Mouse (Mus musculus): ENCODE results near the gene Slc25a10. TPM values are rescaled to one million over a fixed set of nuclear protein-coding genes. Genes with fewer than 3 reads are reported as not detected.

The Slc25a10 gene
- polyA plus RNA-seq, 1 experiment: 416 TPM

GRCm38 (mm10) chr11:120463536-120463935 is 28.1 kb upstream of the Slc25a10 start:
- WGBS: 87% methylated on average over 2 of the region's 2 CpGs
- no peak overlapping the region for H3K4me3 ChIP-seq (ENCODE audit: low read depth, low read length)
- no peak for TF ChIP-seq CTCF (IDR thresholded peaks at IDR 0.05; ENCODE audit: extremely low read depth, insufficient read length, insufficient replicate concordance, low read depth, low read length)
- TF ChIP-seq POLR2A (IDR thresholded peaks at IDR 0.05; ENCODE audit: low read depth, low read length): no peak
- H3K36me3 ChIP-seq (ENCODE audit: control insufficient read depth, insufficient read depth, low read length): peaks cover 13% of the 10 kb centered on the region
- H3K27ac ChIP-seq (ENCODE audit: insufficient read depth, low read depth, low read length): no peak overlapping the region
- H3K4me1 ChIP-seq (ENCODE audit: control insufficient read depth, insufficient read depth, insufficient read length, low read length): peaks cover 12% of the 10 kb centered on the region
- H3K27me3 ChIP-seq (ENCODE audit: control insufficient read depth, insufficient read depth, low read length): no peaks in the 10 kb centered on the region

GRCm38 (mm10) chr11:120464365-120464764 is 27.3 kb upstream of the Slc25a10 start:
- 86% methylated on average over 5 of the region's 5 CpGs for WGBS
- Histone ChIP-seq H3K27ac (ENCODE audit: insufficient read depth, low read depth, low read length) (no peak overlapping the region), H3K36me3 (ENCODE audit: control insufficient read depth, insufficient read depth, low read length) (peaks cover 13% of the 10 kb centered on the region), H3K4me3 (ENCODE audit: low read depth, low read length) (no peak overlapping the region), H3K27me3 (ENCODE audit: control insufficient read depth, insufficient read depth, low read length) (no peaks in the 10 kb centered on the region), H3K4me1 (ENCODE audit: control insufficient read depth, insufficient read depth, insufficient read length, low read length) (peaks cover 14% of the 10 kb centered on the region)
- no peak for TF ChIP-seq POLR2A (IDR thresholded peaks at IDR 0.05; ENCODE audit: low read depth, low read length)
- no peak for TF ChIP-seq CTCF (IDR thresholded peaks at IDR 0.05; ENCODE audit: extremely low read depth, insufficient read length, insufficient replicate concordance, low read depth, low read length)

DNA sequence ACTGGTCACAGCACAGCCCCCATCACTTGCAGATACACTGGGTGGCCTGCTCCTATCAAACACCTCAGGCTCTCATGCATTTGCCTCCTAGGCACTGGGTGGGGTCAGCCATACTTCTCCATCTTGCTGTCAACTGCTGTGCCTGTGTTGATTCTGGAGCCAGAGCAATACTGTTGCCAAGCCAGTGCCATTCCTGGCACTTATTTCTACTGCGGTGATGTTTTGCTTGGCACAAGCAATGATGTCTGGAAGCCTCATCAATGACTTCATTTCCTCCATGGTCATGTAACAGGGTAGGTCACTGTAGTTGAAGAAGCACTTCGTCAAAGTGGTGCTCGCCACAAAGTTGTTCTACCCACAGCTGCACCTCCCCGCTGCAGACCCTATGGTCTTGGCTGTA is 26.1 kb upstream of the Slc25a10 start:
- TF ChIP-seq POLR2A (IDR thresholded peaks at IDR 0.05; ENCODE audit: low read depth, low read length) (no peak), CTCF (IDR thresholded peaks at IDR 0.05; ENCODE audit: extremely low read depth, insufficient read length, insufficient replicate concordance, low read depth, low read length) (no peak)
- Histone ChIP-seq H3K27me3 (ENCODE audit: control insufficient read depth, insufficient read depth, low read length) (no peaks in the 10 kb centered on the region), H3K36me3 (ENCODE audit: control insufficient read depth, insufficient read depth, low read length) (peaks cover 21% of the 10 kb centered on the region), H3K27ac (ENCODE audit: insufficient read depth, low read depth, low read length) (no peak overlapping the region), H3K4me1 (ENCODE audit: control insufficient read depth, insufficient read depth, insufficient read length, low read length) (peaks cover 14% of the 10 kb centered on the region), H3K4me3 (ENCODE audit: low read depth, low read length) (no peak overlapping the region)
- 89% methylated on average over 4 of the region's 4 CpGs for WGBS

DNA sequence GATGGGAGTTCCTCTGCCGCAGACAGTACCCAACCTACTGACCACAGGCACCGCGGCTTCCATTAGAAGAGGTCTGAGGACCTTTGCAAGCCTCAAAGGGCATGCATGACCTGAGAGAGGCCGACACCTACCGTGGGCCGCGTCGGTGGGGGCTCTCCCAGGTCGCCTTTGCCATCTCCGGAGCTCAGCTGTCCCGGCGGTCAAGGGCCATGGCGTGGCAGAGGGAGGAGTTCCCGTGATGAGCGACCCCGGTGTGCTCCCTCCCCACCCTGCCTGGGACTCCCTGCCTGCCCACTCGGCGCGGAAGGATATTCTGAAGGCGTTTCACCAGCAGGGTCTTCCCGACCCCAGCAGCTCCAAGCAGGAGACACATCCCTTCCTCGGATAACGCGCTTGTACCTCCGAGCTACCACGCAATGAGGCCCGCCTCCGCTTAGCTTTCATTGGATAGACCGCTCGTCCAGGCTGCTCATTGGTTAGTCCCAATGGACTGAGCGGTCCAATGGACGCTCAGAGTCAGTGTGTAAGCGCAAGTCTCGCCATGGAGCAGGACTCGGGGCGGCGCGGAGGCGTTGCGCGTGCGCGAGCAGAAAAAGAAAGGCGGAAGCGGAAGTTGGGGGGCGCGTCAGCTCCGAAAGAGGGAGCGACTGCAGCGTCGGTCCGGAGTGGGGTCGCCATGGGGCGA is 24.4 kb upstream of the Slc25a10 start, which contains the start of gene Arl16:
Gene Arl16 (minus strand): TSS at position 557 of the 685 bp plus-strand sequence.
- H3K4me3 ChIP-seq (ENCODE audit: low read depth, low read length): peak within 1 kb of the TSS; percentile 90
- WGBS: under 1% methylated on average over 54 of the region's 54 CpGs
- peak within 1 kb of the TSS; percentile 26 for H3K27ac ChIP-seq (ENCODE audit: insufficient read depth, low read depth, low read length)
- H3K36me3 ChIP-seq (ENCODE audit: control insufficient read depth, insufficient read depth, low read length): peaks cover 29% of the 10 kb centered on the region
- peak; percentile 74 for TF ChIP-seq POLR2A (IDR thresholded peaks at IDR 0.05; ENCODE audit: low read depth, low read length)
- no peak for TF ChIP-seq CTCF (IDR thresholded peaks at IDR 0.05; ENCODE audit: extremely low read depth, insufficient read length, insufficient replicate concordance, low read depth, low read length)
- peaks cover 14% of the 10 kb centered on the region for H3K4me1 ChIP-seq (ENCODE audit: control insufficient read depth, insufficient read depth, insufficient read length, low read length)
- H3K27me3 ChIP-seq (ENCODE audit: control insufficient read depth, insufficient read depth, low read length): no peaks in the 10 kb centered on the region

- no peak; the same call in 1 of the 2 replicates for TF ChIP-seq POLR2A (IDR thresholded peaks at IDR 0.05; ENCODE audit: low read depth, low read length)
- no peak for TF ChIP-seq CTCF (IDR thresholded peaks at IDR 0.05; ENCODE audit: extremely low read depth, insufficient read length, insufficient replicate concordance, low read depth, low read length)
- Histone ChIP-seq H3K4me1 (ENCODE audit: control insufficient read depth, insufficient read depth, insufficient read length, low read length) (peaks cover 14% of the 10 kb centered on the region), H3K36me3 (ENCODE audit: control insufficient read depth, insufficient read depth, low read length) (peaks cover 29% of the 10 kb centered on the region), H3K27me3 (ENCODE audit: control insufficient read depth, insufficient read depth, low read length) (no peaks in the 10 kb centered on the region), H3K27ac (ENCODE audit: insufficient read depth, low read depth, low read length) (peak overlapping the region; percentile 26), H3K4me3 (ENCODE audit: low read depth, low read length) (peak overlapping the region; percentile 90)
- under 1% methylated on average over 33 of the region's 33 CpGs for WGBS
Observed at GRCm38 (mm10) chr11:120467736-120468092, 23.9 kb upstream of the Slc25a10 start.

- Histone ChIP-seq H3K27me3 (ENCODE audit: control insufficient read depth, insufficient read depth, low read length) (no peaks in the 10 kb centered on the region), H3K36me3 (ENCODE audit: control insufficient read depth, insufficient read depth, low read length) (peaks cover 62% of the 10 kb centered on the region), H3K27ac (ENCODE audit: insufficient read depth, low read depth, low read length) (no peak overlapping the region), H3K4me3 (ENCODE audit: low read depth, low read length) (no peak overlapping the region), H3K4me1 (ENCODE audit: control insufficient read depth, insufficient read depth, insufficient read length, low read length) (peaks cover 8% of the 10 kb centered on the region; the same call in 1 of the 2 replicates)
- WGBS: 91% methylated on average over 6 of the region's 6 CpGs
- no peak for TF ChIP-seq POLR2A (IDR thresholded peaks at IDR 0.05; ENCODE audit: low read depth, low read length)
- no peak for TF ChIP-seq CTCF (IDR thresholded peaks at IDR 0.05; ENCODE audit: extremely low read depth, insufficient read length, insufficient replicate concordance, low read depth, low read length)
Observed at GRCm38 (mm10) chr11:120472052-120472451, 19.6 kb upstream of the Slc25a10 start.

- WGBS: 87% methylated on average over 7 of the region's 7 CpGs
- TF ChIP-seq POLR2A (IDR thresholded peaks at IDR 0.05; ENCODE audit: low read depth, low read length): no peak
- TF ChIP-seq CTCF (IDR thresholded peaks at IDR 0.05; ENCODE audit: extremely low read depth, insufficient read length, insufficient replicate concordance, low read depth, low read length): no peak
- Histone ChIP-seq H3K4me1 (ENCODE audit: control insufficient read depth, insufficient read depth, insufficient read length, low read length) (peaks cover 5% of the 10 kb centered on the region; the same call in 1 of the 2 replicates), H3K36me3 (ENCODE audit: control insufficient read depth, insufficient read depth, low read length) (peaks cover 67% of the 10 kb centered on the region), H3K27ac (ENCODE audit: insufficient read depth, low read depth, low read length) (no peak overlapping the region), H3K4me3 (ENCODE audit: low read depth, low read length) (no peak overlapping the region), H3K27me3 (ENCODE audit: control insufficient read depth, insufficient read depth, low read length) (no peaks in the 10 kb centered on the region)
Observed at GRCm38 (mm10) chr11:120483448-120483934, 8.1 kb upstream of the Slc25a10 start.

Data from small intestine, adult 2 months (tissue).